Mouse (Mus musculus): ENCODE data around the gene Plscr2. TPM values are rescaled to one million over a fixed set of nuclear protein-coding genes. Genes with fewer than 3 reads are reported as not detected.

Gene Plscr2
- polyA plus RNA-seq, 1 experiment from 2014 or later = 1.5 TPM

GRCm38 (mm10) chr9:92260481-92261159 is 14.8 kb upstream of the Plscr2 start:
- H3K9ac ChIP-seq = no peak overlapping the region
- no peak overlapping the region for H3K4me3 ChIP-seq
- no peak overlapping the region for H3K4me2 ChIP-seq
- 88% methylated on average over 7 of the region's 7 CpGs for WGBS
- H3K36me3 ChIP-seq (replicated peaks) = no peaks in the 10 kb centered on the region
- H3K4me1 ChIP-seq = no peaks in the 10 kb centered on the region
- H3K27me3 ChIP-seq (replicated peaks) = no peaks in the 10 kb centered on the region
- no peak for ATAC-seq (replicated peaks)
- no peak overlapping the region for H3K27ac ChIP-seq
- no peaks in the 10 kb centered on the region for H3K9me3 ChIP-seq

- no peak overlapping the region for H3K9ac ChIP-seq
- no peaks in the 10 kb centered on the region for H3K9me3 ChIP-seq
- no peaks in the 10 kb centered on the region for H3K4me1 ChIP-seq
- H3K4me3 ChIP-seq = no peak overlapping the region
- no peak for ATAC-seq (replicated peaks)
- no peaks in the 10 kb centered on the region for H3K36me3 ChIP-seq (replicated peaks)
- H3K27ac ChIP-seq = no peak overlapping the region
- no peak overlapping the region for H3K4me2 ChIP-seq
- WGBS = 90% methylated on average over 4 of the region's 4 CpGs
- H3K27me3 ChIP-seq (replicated peaks) = no peaks in the 10 kb centered on the region
Measured at GRCm38 (mm10) chr9:92265719-92266118, 9.7 kb upstream of the Plscr2 start.

- Histone ChIP-seq H3K4me2 (no peak overlapping the region), H3K4me3 (no peak overlapping the region)
- ATAC-seq (replicated peaks) = no peak
Measured at GRCm38 (mm10) chr9:92266558-92267171, 8.7 kb upstream of the Plscr2 start.

GRCm38 (mm10) chr9:92267732-92268131 is 7.7 kb upstream of the Plscr2 start:
- Histone ChIP-seq H3K4me3 (no peak overlapping the region), H3K9me3 (no peaks in the 10 kb centered on the region), H3K4me1 (no peaks in the 10 kb centered on the region), H3K36me3 (replicated peaks) (no peaks in the 10 kb centered on the region), H3K9ac (no peak overlapping the region), H3K27ac (no peak overlapping the region), H3K27me3 (replicated peaks) (no peaks in the 10 kb centered on the region), H3K4me2 (no peak overlapping the region)
- WGBS = 83% methylated on average over 1 of the region's 1 CpGs
- no peak for ATAC-seq (replicated peaks)

More at GRCm38 (mm10) chr9:92266558-92267171, 8.7 kb upstream of the Plscr2 start:
- Histone ChIP-seq H3K9me3 (no peaks in the 10 kb centered on the region), H3K27me3 (replicated peaks) (no peaks in the 10 kb centered on the region), H3K27ac (no peak overlapping the region), H3K4me1 (no peaks in the 10 kb centered on the region), H3K36me3 (replicated peaks) (no peaks in the 10 kb centered on the region), H3K9ac (no peak overlapping the region)
- WGBS = 89% methylated on average over 8 of the region's 8 CpGs

GRCm38 (mm10) chr9:92269829-92270404 is 5.5 kb upstream of the Plscr2 start:
- Histone ChIP-seq H3K27me3 (replicated peaks) (no peaks in the 10 kb centered on the region), H3K9me3 (no peaks in the 10 kb centered on the region), H3K4me2 (no peak overlapping the region), H3K4me3 (no peak overlapping the region), H3K4me1 (no peaks in the 10 kb centered on the region), H3K36me3 (replicated peaks) (no peaks in the 10 kb centered on the region), H3K27ac (no peak overlapping the region), H3K9ac (no peak overlapping the region)
- ATAC-seq (replicated peaks) = no peak
- WGBS = 97% methylated on average over 5 of the region's 5 CpGs

- H3K9ac ChIP-seq = no peak overlapping the region
- no peak for ATAC-seq (replicated peaks)
- no peak overlapping the region for H3K27ac ChIP-seq
- no peaks in the 10 kb centered on the region for H3K27me3 ChIP-seq (replicated peaks)
- no peaks in the 10 kb centered on the region for H3K9me3 ChIP-seq
- no peak overlapping the region for H3K4me2 ChIP-seq
- WGBS = 45% methylated on average over 4 of the region's 4 CpGs
- H3K4me1 ChIP-seq = no peaks in the 10 kb centered on the region
- H3K4me3 ChIP-seq = no peak overlapping the region
- no peaks in the 10 kb centered on the region for H3K36me3 ChIP-seq (replicated peaks)
Measured at GRCm38 (mm10) chr9:92270927-92271326, 4.5 kb upstream of the Plscr2 start.

GRCm38 (mm10) chr9:92272650-92273049 is 2.8 kb upstream of the Plscr2 start:
- Histone ChIP-seq H3K4me1 (no peaks in the 10 kb centered on the region), H3K36me3 (replicated peaks) (no peaks in the 10 kb centered on the region), H3K4me3 (no peak overlapping the region), H3K9ac (no peak overlapping the region), H3K27me3 (replicated peaks) (no peaks in the 10 kb centered on the region), H3K4me2 (no peak overlapping the region), H3K27ac (no peak overlapping the region), H3K9me3 (no peaks in the 10 kb centered on the region)
- 92% methylated on average over 4 of the region's 4 CpGs for whole genome bisulfite sequencing
- no peak for ATAC-seq (replicated peaks)

GRCm38 (mm10) chr9:92273271-92273670 is 2.1 kb upstream of the Plscr2 start:
- ATAC-seq (replicated peaks) = no peak
- no peak overlapping the region for H3K4me2 ChIP-seq
- no peaks in the 10 kb centered on the region for H3K27me3 ChIP-seq (replicated peaks)
- no peaks in the 10 kb centered on the region for H3K36me3 ChIP-seq (replicated peaks)
- H3K9ac ChIP-seq = no peak overlapping the region
- H3K27ac ChIP-seq = no peak overlapping the region
- no peaks in the 10 kb centered on the region for H3K9me3 ChIP-seq
- no peak overlapping the region for H3K4me3 ChIP-seq
- no peaks in the 10 kb centered on the region for H3K4me1 ChIP-seq
- 91% methylated on average over 2 of the region's 2 CpGs for WGBS

- no peak overlapping the region for H3K4me3 ChIP-seq
- WGBS = 75% methylated on average over 6 of the region's 6 CpGs
- H3K27ac ChIP-seq = no peak overlapping the region
- H3K27me3 ChIP-seq (replicated peaks) = no peaks in the 10 kb centered on the region
- H3K9ac ChIP-seq = no peak overlapping the region
- no peaks in the 10 kb centered on the region for H3K9me3 ChIP-seq
- ATAC-seq (replicated peaks) = no peak
- H3K36me3 ChIP-seq (replicated peaks) = no peaks in the 10 kb centered on the region
- H3K4me1 ChIP-seq = no peaks in the 10 kb centered on the region
- H3K4me2 ChIP-seq = no peak overlapping the region
Measured at GRCm38 (mm10) chr9:92273956-92274762, 1.2 kb upstream of the Plscr2 start.

- WGBS = 84% methylated on average over 7 of the region's 7 CpGs
Measured at GRCm38 (mm10) chr9:92276360-92276759, 958 bp downstream of the Plscr2 start.

GRCm38 (mm10) chr9:92280048-92280447 is 4.6 kb downstream of the Plscr2 start:
- no peak overlapping the region for H3K27ac ChIP-seq
- no peaks in the 10 kb centered on the region for H3K4me1 ChIP-seq
- H3K4me3 ChIP-seq = no peak overlapping the region
- H3K9me3 ChIP-seq = no peaks in the 10 kb centered on the region
- no peaks in the 10 kb centered on the region for H3K36me3 ChIP-seq (replicated peaks)
- no peak for ATAC-seq (replicated peaks)
- H3K4me2 ChIP-seq = no peak overlapping the region
- H3K27me3 ChIP-seq (replicated peaks) = no peaks in the 10 kb centered on the region
- H3K9ac ChIP-seq = no peak overlapping the region
- 80% methylated on average over 1 of the region's 1 CpGs for WGBS

More at GRCm38 (mm10) chr9:92276360-92276759, 958 bp downstream of the Plscr2 start:
- no peaks in the 10 kb centered on the region for H3K36me3 ChIP-seq (replicated peaks)
- H3K27ac ChIP-seq = no peak overlapping the region
- no peaks in the 10 kb centered on the region for H3K9me3 ChIP-seq
- no peaks in the 10 kb centered on the region for H3K27me3 ChIP-seq (replicated peaks)
- no peak overlapping the region for H3K4me2 ChIP-seq
- H3K4me3 ChIP-seq = no peak overlapping the region
- no peaks in the 10 kb centered on the region for H3K4me1 ChIP-seq
- ATAC-seq (replicated peaks) = no peak
- H3K9ac ChIP-seq = no peak overlapping the region

- 0 out of 2 replicates have a peak, but pooled peaks have one; percentile 30 for ATAC-seq (replicated peaks)
- WGBS = 32% methylated on average over 7 of the region's 7 CpGs
- Histone ChIP-seq H3K27ac (no peak overlapping the region), H3K36me3 (replicated peaks) (no peaks in the 10 kb centered on the region), H3K9me3 (no peaks in the 10 kb centered on the region), H3K9ac (no peak overlapping the region), H3K4me1 (no peaks in the 10 kb centered on the region), H3K4me3 (no peak overlapping the region), H3K4me2 (no peak overlapping the region), H3K27me3 (replicated peaks) (no peaks in the 10 kb centered on the region)
Measured at GRCm38 (mm10) chr9:92282563-92283171, 7.3 kb downstream of the Plscr2 start.

All from midbrain, embryonic 15.5 days (tissue).